Mouse (Mus musculus): ENCODE measurements around the gene Krtap11-1. TPM values are rescaled to one million over a fixed set of nuclear protein-coding genes. Genes with fewer than 3 reads are reported as not detected.

The Krtap11-1 gene
- polyA plus RNA-seq (2014; fragmentation: Illumina TruSeq; extraction: RNeasy Lipid Tissue Mini Kit (QIAGEN cat#74804); ENCODE audit: low read depth, low replicate concordance): not detected

DNA sequence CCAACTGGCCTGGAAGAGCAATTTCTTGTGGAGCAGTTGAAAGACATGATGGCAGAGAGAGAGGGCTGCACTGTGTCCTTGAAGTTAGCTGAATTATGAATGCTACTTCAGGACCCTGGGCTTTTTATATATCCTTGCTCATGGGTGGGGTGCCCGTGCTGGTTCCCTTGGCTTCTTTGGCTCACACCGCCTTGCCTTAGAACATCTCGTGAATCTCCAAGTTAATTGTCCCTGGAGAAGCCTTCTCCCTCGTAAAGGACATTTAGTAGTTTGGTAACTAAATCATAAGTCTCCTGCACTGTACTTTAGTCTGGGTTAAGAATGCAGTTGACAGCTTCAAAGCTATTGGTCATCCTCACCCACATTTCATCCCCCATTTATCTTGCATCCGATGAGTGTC lies at the start of gene Krtap11-1:
Gene Krtap11-1 (minus strand): TSS at position 101 of the 400 bp plus-strand sequence.

Other genes starting within 250 kb of the Krtap11-1 start
- gene Krtap21-1, start 167.3 kb downstream of the Krtap11-1 start, polyA plus RNA-seq (2014; fragmentation: Illumina TruSeq; extraction: RNeasy Lipid Tissue Mini Kit (QIAGEN cat#74804); ENCODE audit: low read depth, low replicate concordance): not detected
- gene Krtap6-2, start 151.1 kb downstream of the Krtap11-1 start, polyA plus RNA-seq (2014; fragmentation: Illumina TruSeq; extraction: RNeasy Lipid Tissue Mini Kit (QIAGEN cat#74804); ENCODE audit: low read depth, low replicate concordance): not detected
- gene Krtap8-1, start 83.2 kb downstream of the Krtap11-1 start, polyA plus RNA-seq (2014; fragmentation: Illumina TruSeq; extraction: RNeasy Lipid Tissue Mini Kit (QIAGEN cat#74804); ENCODE audit: low read depth, low replicate concordance): not detected
- not detected for gene Krtap7-1, start 62.9 kb downstream of the Krtap11-1 start, polyA plus RNA-seq (2014; fragmentation: Illumina TruSeq; extraction: RNeasy Lipid Tissue Mini Kit (QIAGEN cat#74804); ENCODE audit: low read depth, low replicate concordance)